Mouse (Mus musculus) megakaryocyte progenitor cell, adult 5-6 weeks (primary cell): ENCODE measurements at regions not wholly inside any gene's neighbourhood (a gene's known extent, or its start where the extent isn't known, plus 50 kb on each side); places are given as distances from the start of the nearest gene placed in this dataset.

ENCODE experiments used
- ATAC-seq: replicated peaks from 2 replicates; pipeline ENCODE4 v1.8.0; 2016; ENCODE audit warnings: mild to moderate bottlenecking, moderate TSS enrichment, inconsistent platforms; ENCODE audit not compliant: poor library complexity

GRCm38 (mm10) chr2:8628007-8628406, 1118.6 kb upstream of the Celf2 start:
- ATAC-seq = no peak

- 0 out of 2 replicates have a peak, but pooled peaks have one; percentile 34 for ATAC-seq
These were observed 1119.3 kb upstream of the Celf2 start for GRCm38 (mm10) chr2:8628485-8629208.

GRCm38 (mm10) chr2:8638082-8638481, 1128.7 kb upstream of the Celf2 start:
- ATAC-seq = no peak

GRCm38 (mm10) chr2:8639282-8639681, 1129.9 kb upstream of the Celf2 start:
- ATAC-seq = peak; percentile 89

GRCm38 (mm10) chr2:8645463-8645862, 1136.1 kb upstream of the Celf2 start:
- ATAC-seq = no peak; the same call in 1 of the 2 replicates

GRCm38 (mm10) chr2:8660544-8660943, 1151.2 kb upstream of the Celf2 start:
- peak; percentile 37; the same call in 1 of the 2 replicates for ATAC-seq

- ATAC-seq = peak; percentile 75
These were observed 1164.5 kb upstream of the Celf2 start for GRCm38 (mm10) chr2:8673751-8674378.

- ATAC-seq = peak; percentile 58
These were observed 1166.2 kb upstream of the Celf2 start for GRCm38 (mm10) chr2:8675537-8675936.

GRCm38 (mm10) chr2:8676546-8676945, 1167.2 kb upstream of the Celf2 start:
- ATAC-seq = peak; percentile 71

GRCm38 (mm10) chr2:8690846-8691643, 1181.7 kb upstream of the Celf2 start:
- peak; percentile 99 for ATAC-seq

GRCm38 (mm10) chr2:8729306-8729705, 1151.7 kb upstream of the 4930412O13Rik start:
- no peak for ATAC-seq

GRCm38 (mm10) chr2:8754142-8754541, 1126.9 kb upstream of the 4930412O13Rik start:
- peak; percentile 95 for ATAC-seq

- ATAC-seq = 0 out of 2 replicates have a peak, but pooled peaks have one; percentile 34
These were observed 1124.5 kb upstream of the 4930412O13Rik start for GRCm38 (mm10) chr2:8756546-8756945.

- ATAC-seq = 0 out of 2 replicates have a peak, but pooled peaks have one; percentile 9
These were observed 1110.4 kb upstream of the 4930412O13Rik start for GRCm38 (mm10) chr2:8770636-8771035.

GRCm38 (mm10) chr2:8781152-8781935, 1099.7 kb upstream of the 4930412O13Rik start:
- no peak for ATAC-seq

GRCm38 (mm10) chr2:8782225-8782624, 1098.8 kb upstream of the 4930412O13Rik start:
- ATAC-seq = no peak

GRCm38 (mm10) chr2:8802061-8802460, 1079.0 kb upstream of the 4930412O13Rik start:
- no peak for ATAC-seq

- no peak for ATAC-seq
These were observed 1071.4 kb upstream of the 4930412O13Rik start for GRCm38 (mm10) chr2:8809609-8810008.

- no peak for ATAC-seq
These were observed 1062.9 kb upstream of the 4930412O13Rik start for GRCm38 (mm10) chr2:8818127-8818526.

GRCm38 (mm10) chr2:8825406-8825805, 1055.6 kb upstream of the 4930412O13Rik start:
- ATAC-seq = no peak
